Mouse (Mus musculus) olfactory bulb, adult 2 months (tissue): ENCODE results near the gene Atp4b. TPM values are rescaled to one million over a fixed set of nuclear protein-coding genes. Genes with fewer than 3 reads are reported as not detected.

Source experiments
- H3K27ac ChIP-seq: fragments of 200-500 bp; 2 replicates; pipeline ENCODE4 v1.5.1; 2012; ENCODE audit warnings: low read depth, low read length; ENCODE audit not compliant: insufficient read depth
- H3K4me1 ChIP-seq: fragments of 200-500 bp; 2 replicates; pipeline ENCODE4 v1.6.1; 2012; ENCODE audit warnings: low read length; ENCODE audit not compliant: control insufficient read depth, insufficient read depth
- H3K4me3 ChIP-seq: fragments of 200-500 bp; 2 replicates; pipeline ENCODE4 v1.5.1; 2012; ENCODE audit warnings: mild to moderate bottlenecking, low read depth, low read length, moderate library complexity; ENCODE audit not compliant: insufficient read depth
- CTCF ChIP-seq: fragments of 200-500 bp; IDR thresholded peaks from 2 replicates; pipeline ENCODE4 v1.5.1; 2012; ENCODE audit warnings: low read depth, mild to moderate bottlenecking, low read length, moderate library complexity; ENCODE audit not compliant: insufficient read depth
- POLR2A ChIP-seq: fragments of 200-500 bp; IDR thresholded peaks from 2 replicates; pipeline ENCODE4 v1.6.1; 2012; ENCODE audit warnings: mild to moderate bottlenecking, low read depth, low read length, moderate library complexity; ENCODE audit not compliant: insufficient read depth
- WGBS: fragments of 180-500 bp; shearing (Covaris S2); methylation state at CpG from one replicate; pipeline ENCODE4 v1.1.7; 2018; 5-methylcytosine and 5-hydroxymethylcytosine counted together
- polyA plus RNA-seq: library from polyadenylated mRNA; stranded (reverse); fragments of >200 nt; gene quantifications from 2 replicates; pipeline ENCODE4 v1.2.4, GENCODE M21; 2012; ENCODE audit warnings: low replicate concordance; ENCODE audit not compliant: missing spikeins, insufficient read depth, insufficient read length

The Atp4b gene
- polyA plus RNA-seq: not detected in 2 replicates

DNA sequence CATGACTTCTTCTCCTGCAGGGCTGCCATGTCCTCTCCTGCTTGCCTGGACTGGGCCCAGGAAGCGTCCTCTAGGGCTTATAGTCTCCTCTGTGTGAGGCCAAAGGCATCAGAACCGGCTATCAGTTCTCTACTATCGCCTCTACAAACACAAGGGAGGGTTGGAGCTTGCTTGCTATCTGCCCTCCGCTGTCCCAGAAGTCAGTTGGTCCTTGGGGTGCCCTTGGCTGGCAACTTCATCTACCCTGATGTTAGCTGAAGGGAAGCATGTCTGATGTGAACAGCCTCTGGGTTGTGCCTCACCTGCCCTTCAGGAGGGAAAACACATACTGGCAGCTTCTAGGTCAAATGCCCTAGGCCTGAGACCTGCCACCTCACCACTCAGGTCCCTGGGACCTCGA lies at the start of gene Atp4b:
Atp4b (minus strand) TSS at position 101 of the 400 bp plus-strand sequence.
- TF ChIP-seq CTCF: no peak
- TF ChIP-seq POLR2A: no peak
- Histone ChIP-seq H3K4me1 (no peaks in the 10 kb centered on the region), H3K4me3 (no peak within 1 kb of the TSS), H3K27ac (no peak within 1 kb of the TSS)
- WGBS: 89% methylated on average over 5 of the region's 5 CpGs

DNA sequence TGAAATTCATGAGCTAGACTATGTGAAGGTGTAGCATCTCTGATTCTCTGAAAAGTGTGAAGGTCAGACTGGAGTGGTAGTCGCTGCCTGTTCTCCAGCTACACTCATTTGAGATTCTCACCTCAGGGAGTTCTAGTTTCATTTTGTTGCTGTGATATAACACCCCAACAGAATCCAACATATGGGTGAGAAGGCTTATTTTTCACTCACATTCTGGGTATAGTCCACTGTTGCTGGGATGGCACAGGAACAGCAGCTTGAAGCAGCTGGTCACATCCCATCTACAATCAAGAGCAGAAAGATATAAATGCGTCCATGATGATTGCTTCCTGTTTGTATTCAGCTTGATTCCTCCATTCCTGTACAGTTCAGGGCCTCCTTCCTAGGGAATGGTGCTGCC lies 45.5 kb upstream of the Atp4b start:
- Histone ChIP-seq H3K27ac (no peak overlapping the region), H3K4me3 (no peak overlapping the region), H3K4me1 (no peaks in the 10 kb centered on the region)
- no peak for TF ChIP-seq CTCF
- no peak for TF ChIP-seq POLR2A
- WGBS: 90% methylated on average over 2 of the region's 2 CpGs

DNA sequence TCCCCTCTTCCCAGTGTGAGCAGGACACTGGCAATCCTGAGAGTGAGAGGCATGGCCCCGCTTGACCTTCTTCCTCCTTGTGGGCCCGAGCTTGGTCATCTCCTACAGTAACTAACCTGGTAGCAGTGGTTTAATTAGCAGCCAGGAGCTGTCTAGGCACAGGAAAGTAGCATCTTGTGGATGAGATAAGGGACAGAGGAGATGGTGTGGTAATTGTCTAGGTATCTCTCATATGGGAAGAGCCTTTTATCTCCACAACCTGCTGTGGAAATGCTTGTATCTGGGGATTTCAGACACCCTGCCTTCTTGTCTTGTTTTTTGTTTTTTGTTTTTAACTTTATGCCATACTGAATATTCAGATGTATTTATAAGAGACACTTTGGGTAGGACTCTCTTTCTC lies 40.9 kb upstream of the Atp4b start:
- WGBS: 93% methylated on average over 2 of the region's 2 CpGs
- peaks cover 7% of the 10 kb centered on the region; the same call in 1 of the 2 replicates for H3K4me1 ChIP-seq
- no peak for TF ChIP-seq POLR2A
- TF ChIP-seq CTCF: no peak
- no peak overlapping the region for H3K27ac ChIP-seq
- H3K4me3 ChIP-seq: no peak overlapping the region

DNA sequence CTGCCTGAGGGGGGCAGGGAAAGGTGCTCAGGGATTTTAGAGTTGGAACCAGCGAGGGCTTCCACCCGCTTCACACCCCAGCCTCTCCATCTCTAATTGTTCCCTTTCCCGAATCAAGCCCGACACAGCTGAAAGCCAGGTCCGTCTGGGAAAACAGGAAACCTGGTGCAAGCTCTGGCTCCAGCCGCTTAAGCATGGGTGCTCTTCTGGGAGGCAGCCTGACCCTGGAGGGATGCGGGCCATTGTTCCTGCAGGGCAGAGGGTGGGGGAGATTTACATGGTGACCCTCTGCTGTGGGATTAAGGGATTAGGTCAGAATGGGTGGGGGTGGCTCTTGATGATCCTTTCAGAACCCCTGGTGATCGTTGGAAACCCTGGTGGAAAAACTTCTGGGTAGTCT lies 39.4 kb upstream of the Atp4b start:
- 10% methylated on average over 8 of the region's 8 CpGs for WGBS
- Histone ChIP-seq H3K4me3 (no peak overlapping the region), H3K27ac (no peak overlapping the region), H3K4me1 (peaks cover 7% of the 10 kb centered on the region; the same call in 1 of the 2 replicates)
- no peak for TF ChIP-seq CTCF
- TF ChIP-seq POLR2A: no peak

DNA sequence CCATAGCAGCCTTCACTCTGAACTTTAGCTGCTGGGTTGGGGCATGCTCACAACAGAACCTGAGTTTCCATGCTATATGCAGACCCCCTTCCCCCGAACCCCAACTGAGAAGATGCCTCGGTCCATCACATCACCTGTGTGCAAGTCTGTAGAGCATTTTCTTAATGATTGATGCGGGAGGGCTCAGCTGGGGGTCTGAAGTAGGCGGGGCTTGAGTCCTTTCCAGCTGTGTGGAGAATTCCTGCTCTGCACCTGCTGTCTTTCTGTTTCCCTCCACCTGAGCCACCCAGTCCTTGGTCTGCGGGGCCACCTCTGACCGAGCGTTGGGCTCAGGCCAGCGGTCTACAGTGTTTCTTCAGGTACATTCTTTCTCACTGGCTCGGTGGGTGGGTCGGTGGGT lies 38.3 kb upstream of the Atp4b start, which contains the start of gene Tmem255b:
Tmem255b (plus strand) TSS at position 301 of the 400 bp plus-strand sequence.
- Histone ChIP-seq H3K4me3 (no peak within 1 kb of the TSS), H3K27ac (no peak within 1 kb of the TSS), H3K4me1 (peaks cover 7% of the 10 kb centered on the region)
- TF ChIP-seq POLR2A (no peak), CTCF (no peak)
- 18% methylated on average over 10 of the region's 10 CpGs for WGBS

DNA sequence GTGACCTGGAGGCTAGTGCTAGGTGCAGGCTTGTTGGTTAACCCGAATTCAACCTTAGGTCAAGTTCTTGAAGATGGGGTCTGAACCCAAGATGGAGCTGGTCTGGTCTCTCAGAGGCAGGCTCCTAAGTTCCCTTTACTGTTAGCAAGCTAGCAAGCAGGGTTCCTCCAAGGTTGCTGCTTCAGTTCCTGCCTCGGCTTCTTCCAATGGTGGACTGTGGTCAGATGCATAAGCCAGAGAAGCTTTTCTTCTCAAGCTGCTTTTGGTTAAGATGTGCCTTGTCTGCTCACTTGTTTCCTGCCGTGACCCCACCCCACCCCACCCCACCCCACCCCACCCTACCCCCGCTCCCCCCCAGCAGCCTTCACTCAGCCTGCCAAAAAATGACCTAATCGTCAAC lies 36.5 kb upstream of the Atp4b start:
- TF ChIP-seq POLR2A (no peak), CTCF (no peak)
- Histone ChIP-seq H3K27ac (no peak overlapping the region), H3K4me1 (peaks cover 7% of the 10 kb centered on the region), H3K4me3 (no peak overlapping the region)
- WGBS: 79% methylated on average over 5 of the region's 5 CpGs

DNA sequence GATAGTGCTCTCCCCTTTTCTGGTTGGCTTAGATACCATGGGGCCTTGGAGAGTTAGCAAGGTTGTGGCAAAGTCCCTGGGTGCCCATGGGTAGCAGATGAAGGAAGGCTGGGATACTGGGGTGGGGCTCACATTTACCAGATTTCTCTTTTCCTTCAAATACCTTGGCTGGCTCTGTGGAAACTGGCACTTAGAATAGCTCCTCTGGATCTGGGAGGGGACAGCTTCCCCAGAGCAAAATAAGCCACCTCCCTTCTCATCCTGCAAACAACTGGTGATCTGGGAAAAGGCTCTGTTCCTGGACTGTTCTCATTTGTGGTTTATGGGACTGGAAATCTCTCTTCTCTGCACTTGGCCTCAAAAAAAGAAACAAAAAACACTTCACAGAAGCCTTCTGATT lies 34.2 kb upstream of the Atp4b start:
- H3K27ac ChIP-seq: no peak overlapping the region
- TF ChIP-seq POLR2A: no peak
- TF ChIP-seq CTCF: no peak
- H3K4me1 ChIP-seq: peaks cover 4% of the 10 kb centered on the region

DNA sequence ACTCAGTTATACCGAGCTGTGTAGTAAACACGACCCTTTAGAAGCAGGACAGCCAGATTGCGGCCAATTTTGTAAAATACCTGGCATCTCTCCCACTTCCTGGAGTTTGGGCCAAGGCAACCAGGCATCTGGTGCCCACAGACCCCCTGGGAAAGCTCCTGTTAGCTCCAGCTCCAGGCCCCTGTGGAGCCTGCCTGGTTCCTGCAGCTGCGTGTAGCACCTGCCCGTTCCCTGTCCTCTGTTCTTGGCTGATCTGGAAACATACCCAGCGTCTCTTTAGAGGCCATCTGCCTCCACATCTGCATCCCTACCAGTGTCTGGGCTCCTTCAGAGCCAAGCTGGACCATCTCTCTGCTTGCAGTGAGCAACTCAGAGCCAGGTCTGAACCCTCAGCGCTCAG lies 33.8 kb upstream of the Atp4b start:
- Histone ChIP-seq H3K4me3 (no peak overlapping the region), H3K4me1 (peaks cover 2% of the 10 kb centered on the region), H3K27ac (no peak overlapping the region)
- 49% methylated on average over 7 of the region's 7 CpGs for WGBS
- TF ChIP-seq CTCF (no peak), POLR2A (no peak)

More for the DNA sequence above, 34.2 kb upstream of the Atp4b start:
- H3K4me3 ChIP-seq: no peak overlapping the region

DNA sequence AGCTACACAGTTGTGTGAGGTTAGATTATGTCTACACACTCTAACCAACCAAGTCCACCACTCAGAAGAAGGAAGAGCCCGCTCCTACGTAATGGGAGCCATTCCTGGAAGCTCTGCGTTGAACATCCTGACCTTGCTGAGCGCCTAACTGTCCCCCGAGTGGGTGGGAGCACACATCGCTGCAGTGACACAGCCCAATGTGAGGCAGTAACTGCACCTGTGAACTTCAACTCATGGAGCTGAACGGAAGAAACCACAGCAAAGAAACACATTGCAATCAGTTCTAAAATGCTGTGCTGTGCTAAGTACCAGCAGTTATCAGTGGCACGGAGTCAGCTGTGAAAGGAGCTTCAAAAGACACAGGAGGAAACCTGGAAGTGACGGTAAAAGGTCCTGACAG lies 31.5 kb upstream of the Atp4b start:
- Histone ChIP-seq H3K27ac (no peak overlapping the region), H3K4me1 (no peaks in the 10 kb centered on the region; the same call in none of the 2 replicates)
- no peak for TF ChIP-seq POLR2A
- no peak for TF ChIP-seq CTCF

DNA sequence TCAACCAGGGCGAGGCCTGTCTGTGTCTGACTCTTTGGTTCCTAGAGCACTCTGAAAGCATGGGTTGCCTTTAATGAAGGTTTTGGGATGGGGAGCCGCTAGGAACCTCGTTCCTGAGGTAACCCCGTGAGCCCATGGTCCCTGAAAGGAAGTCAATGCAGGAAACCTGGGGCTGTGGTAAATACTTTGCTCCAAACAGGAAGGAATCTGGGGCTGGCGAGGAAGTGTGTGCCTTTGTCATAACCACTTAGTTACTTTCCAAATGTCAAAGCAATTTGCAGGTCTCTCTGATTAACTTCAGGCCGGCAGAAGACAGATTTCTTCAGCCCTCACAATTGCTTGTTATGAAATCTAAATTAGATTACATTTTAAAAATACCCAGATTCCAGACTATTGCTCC lies 30.7 kb upstream of the Atp4b start:
- TF ChIP-seq CTCF (no peak), POLR2A (no peak)
- no peak overlapping the region for H3K27ac ChIP-seq
- 78% methylated on average over 6 of the region's 6 CpGs for WGBS
- H3K4me1 ChIP-seq: no peaks in the 10 kb centered on the region; the same call in none of the 2 replicates
- H3K4me3 ChIP-seq: no peak overlapping the region

More for the DNA sequence above, 31.5 kb upstream of the Atp4b start:
- no peak overlapping the region for H3K4me3 ChIP-seq
- 74% methylated on average over 9 of the region's 9 CpGs for WGBS
